Mouse (Mus musculus) C2C12 (cell line): ENCODE measurements around the gene Acer2.

Experiments used
- CEBPB ChIP-seq: IDR thresholded peaks from one replicate; pipeline ENCODE4 v1.6.1; 2011; ENCODE audit warnings: low read depth, mild to moderate bottlenecking, control low read depth, moderate library complexity
- CTCF ChIP-seq: IDR thresholded peaks from one replicate; pipeline ENCODE4 v1.5.1; 2011; ENCODE audit not compliant: control insufficient read depth, insufficient read depth, insufficient read length
- MAX ChIP-seq: IDR thresholded peaks from one replicate; pipeline ENCODE4 v1.6.1; 2011; ENCODE audit warnings: mild to moderate bottlenecking, control low read depth
- MYOD1 ChIP-seq: IDR thresholded peaks from one replicate; pipeline ENCODE4 v1.6.1; 2011; ENCODE audit warnings: low read depth; ENCODE audit not compliant: control insufficient read depth, insufficient read length
- MYOG ChIP-seq: IDR thresholded peaks from one replicate; pipeline ENCODE4 v1.6.1; 2011; ENCODE audit not compliant: control insufficient read depth, insufficient read length; ENCODE audit errors: extremely low read depth
- USF1 ChIP-seq: IDR thresholded peaks from one replicate; pipeline ENCODE4 v1.6.1; 2011; ENCODE audit warnings: low read depth, mild to moderate bottlenecking, control low read depth, moderate library complexity

GRCm38 (mm10) chr4:86930636-86931456, 56.6 kb downstream of the Acer2 start:
- TF ChIP-seq USF1 (no peak), CTCF (no peak), MAX (no peak), CEBPB (no peak), MYOG (no peak), MYOD1 (no peak)
